Mouse (Mus musculus): ENCODE results near the gene Nrp2.

DNA sequence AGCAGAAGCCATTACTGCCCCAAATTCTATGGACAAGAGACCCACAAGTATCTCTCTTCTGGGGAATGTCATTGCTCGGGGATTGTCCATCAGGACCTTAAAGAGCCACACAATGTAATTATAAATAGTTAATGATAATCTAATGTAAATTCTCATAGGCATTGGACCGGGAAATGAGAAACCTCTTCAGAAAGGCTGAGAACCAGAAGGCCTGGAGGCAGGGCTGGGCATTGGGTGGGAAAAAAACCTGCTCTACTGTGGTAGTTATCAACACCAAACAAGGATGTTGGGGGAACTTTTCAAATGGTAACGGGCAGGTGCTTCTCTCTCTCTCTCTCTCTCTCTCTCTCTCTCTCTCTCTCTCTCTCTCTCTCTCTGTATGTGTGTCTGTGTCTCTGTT is 98.8 kb downstream of the Nrp2 start:
- TF ChIP-seq POLR2A (IDR thresholded peaks at IDR 0.05; ENCODE audit: control insufficient read depth, low read depth, low read length) = no peak
- TF ChIP-seq CTCF (IDR thresholded peaks at IDR 0.05; ENCODE audit: control insufficient read depth, insufficient read depth, insufficient replicate concordance, low read depth, low read length) = no peak
